Mouse (Mus musculus) activated CD4-positive, CD25-positive, alpha-beta regulatory T cell, adult 4 months (primary cell): ENCODE results near the gene Tmem266. TPM values are rescaled to one million over a fixed set of nuclear protein-coding genes. Genes with fewer than 3 reads are reported as not detected.

Experiments used
- ATAC-seq: one replicate; pipeline ENCODE4 v1.8.0; 2017
- polyA plus RNA-seq, 2 experiments: library from polyadenylated mRNA; unstranded; fragments of 100-300 nt; shearing (Covaris generic); gene quantifications; one replicate each; pipeline ENCODE4 v1.2.1; 2017

Tmem266 gene
- polyA plus RNA-seq, 2 experiments from 2014 or later: not detected

DNA sequence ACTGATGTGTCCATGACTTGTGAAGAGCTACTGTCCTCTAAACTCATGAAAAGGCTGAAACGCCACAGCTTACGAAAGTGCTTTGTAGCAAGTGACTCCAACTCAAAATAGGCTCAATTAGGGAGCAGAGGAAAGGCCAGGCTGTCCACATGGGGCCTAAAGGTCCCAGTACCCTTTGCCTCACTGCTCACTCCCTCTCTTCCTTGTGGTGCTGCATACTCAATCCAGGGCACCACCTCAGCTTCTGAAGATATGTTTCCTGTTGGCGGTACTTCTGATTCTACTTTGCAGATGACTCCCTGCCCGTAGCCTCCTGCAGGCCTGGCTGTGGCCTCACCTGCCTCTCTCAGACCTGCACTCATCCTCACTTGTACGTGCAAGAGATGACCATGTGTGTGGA lies 126.7 kb downstream of the Tmem266 start:
- ATAC-seq: no peak

DNA sequence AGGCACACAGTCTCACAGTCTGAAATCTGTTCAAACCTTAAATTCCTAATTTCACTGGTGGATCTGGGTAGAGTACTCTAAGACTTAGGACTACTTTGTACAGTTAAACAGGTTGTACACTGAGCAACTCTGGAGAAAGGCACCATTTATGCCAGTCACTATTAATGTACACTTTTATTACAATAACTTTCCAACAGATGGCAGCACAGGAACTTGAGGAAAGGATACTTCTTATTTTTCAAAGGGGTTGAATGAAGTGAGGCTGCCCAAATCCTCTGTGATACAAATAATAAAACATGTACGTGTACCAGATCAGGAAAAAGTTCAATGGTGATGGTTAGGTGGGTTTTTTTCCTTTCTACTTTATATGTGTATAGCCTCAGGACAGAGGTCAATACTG lies 141.7 kb downstream of the Tmem266 start:
- ATAC-seq: no peak

DNA sequence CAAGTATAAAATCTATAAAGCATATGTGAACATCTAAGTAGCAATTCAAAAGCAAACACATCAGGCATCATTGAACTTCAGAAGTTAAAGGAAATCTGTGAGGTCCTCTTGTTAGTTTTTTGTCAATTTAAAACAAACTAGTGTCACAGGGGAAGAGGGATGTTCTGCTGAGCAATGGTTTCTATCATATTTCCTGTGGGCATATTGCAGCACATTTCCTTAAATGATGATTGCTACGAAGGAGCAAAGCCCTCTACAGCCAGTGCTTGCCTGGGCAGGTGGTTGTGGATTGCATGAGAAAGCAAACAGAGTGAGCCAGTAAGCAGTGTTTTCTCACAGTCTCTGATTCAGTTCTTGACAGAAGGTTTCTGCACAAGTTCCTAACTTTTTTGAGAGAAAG lies 149.4 kb downstream of the Tmem266 start:
- ATAC-seq: no peak

- no peak for ATAC-seq
Measured at GRCm38 (mm10) chr9:55478699-55479098, 152.0 kb downstream of the Tmem266 start.

DNA sequence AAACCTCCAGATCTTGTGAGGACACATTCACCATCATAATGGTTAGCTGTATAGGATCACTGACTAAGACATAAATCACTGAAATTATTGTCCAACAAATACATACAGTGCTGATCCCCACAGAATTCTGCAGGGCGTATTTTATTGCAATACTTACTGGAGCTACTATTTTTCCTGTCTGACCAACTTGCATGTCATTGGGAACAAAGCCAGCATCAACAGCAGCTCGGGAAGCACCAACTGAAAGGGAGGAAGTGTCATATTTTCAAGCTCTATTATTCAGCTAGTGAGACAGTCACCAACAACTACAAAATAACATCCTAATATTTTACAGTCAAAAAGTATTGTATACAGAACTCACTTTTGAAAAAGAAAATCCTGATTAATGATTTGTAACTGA lies 155.4 kb downstream of the Tmem266 start:
- no peak for ATAC-seq

Other genes starting within 250 kb of the Tmem266 start
- gene Ube2q2, start 178.1 kb upstream of the Tmem266 start, polyA plus RNA-seq: 10 to 100 TPM in 1 of 2 experiments, 1 to 10 TPM in 1; 9.3 to 13.0 TPM
- 10 to 100 TPM; 44.7 to 50.1 TPM for gene Fbxo22, start 118.0 kb upstream of the Tmem266 start, polyA plus RNA-seq
- 1 to 10 TPM; 3.6 to 3.9 TPM for gene Nrg4, start 69 bp upstream of the Tmem266 start, polyA plus RNA-seq
- gene Etfa, start 185.3 kb downstream of the Tmem266 start, polyA plus RNA-seq: 100 to 1,000 TPM; 148 to 164 TPM
- not detected for gene Isl2, start 211.8 kb downstream of the Tmem266 start, polyA plus RNA-seq